Mouse (Mus musculus) testis, postnatal 10 days (tissue): ENCODE measurements at regions not wholly inside any gene's neighbourhood (a gene's known extent, or its start where the extent isn't known, plus 50 kb on each side); places are given as distances from the start of the nearest gene placed in this dataset.

ENCODE experiments used
- DNase-seq: peaks from one replicate; pipeline ENCODE4 v3.0.0; 2021; ENCODE audit warnings: low spot score

- DNase-seq = no peak
Observed at GRCm38 (mm10) chr2:103893159-103893740, 64.5 kb upstream of the Lmo2 start.

GRCm38 (mm10) chr2:103893805-103894204 is 64.0 kb upstream of the Lmo2 start:
- no peak for DNase-seq

- no peak for DNase-seq
Observed at GRCm38 (mm10) chr2:103894981-103895676, 62.7 kb upstream of the Lmo2 start.

- no peak for DNase-seq
Observed at GRCm38 (mm10) chr2:103896160-103896559, 61.6 kb upstream of the Lmo2 start.

GRCm38 (mm10) chr2:103896814-103897213 is 61.0 kb upstream of the Lmo2 start:
- DNase-seq = no peak

- no peak for DNase-seq
Observed at GRCm38 (mm10) chr2:103899713-103900112, 58.1 kb upstream of the Lmo2 start.

- no peak for DNase-seq
Observed at GRCm38 (mm10) chr2:103900384-103900783, 57.4 kb upstream of the Lmo2 start.

- DNase-seq = no peak
Observed at GRCm38 (mm10) chr2:103901457-103901856, 56.3 kb upstream of the Lmo2 start.

- DNase-seq = no peak
Observed at GRCm38 (mm10) chr2:103902777-103903176, 55.0 kb upstream of the Lmo2 start.

- no peak for DNase-seq
Observed at GRCm38 (mm10) chr2:103905681-103906080, 52.1 kb upstream of the Lmo2 start.

- no peak for DNase-seq
Observed at GRCm38 (mm10) chr2:103906581-103907184, 51.1 kb upstream of the Lmo2 start.
